Mouse (Mus musculus) hindlimb bud, embryonic 11.5 days (tissue): Measurements from ENCODE around the gene Lhfpl4.

Source experiments
- DNase-seq: peaks from one replicate; pipeline ENCODE4 v3.0.0-alpha.2; 2012; ENCODE audit warnings: low read depth, low spot score; ENCODE audit errors: extremely low spot score

Gene Lhfpl4

GRCm38 (mm10) chr6:113169852-113170251, 25.3 kb downstream of the Lhfpl4 start:
- DNase-seq, result no peak

- DNase-seq, result no peak
These were observed 26.7 kb downstream of the Lhfpl4 start for GRCm38 (mm10) chr6:113168316-113168975.

GRCm38 (mm10) chr6:113166661-113167251, 28.4 kb downstream of the Lhfpl4 start:
- no peak for DNase-seq

- no peak for DNase-seq
These were observed 31.7 kb downstream of the Lhfpl4 start for GRCm38 (mm10) chr6:113163513-113163912.

- no peak for DNase-seq
These were observed 33.2 kb downstream of the Lhfpl4 start for GRCm38 (mm10) chr6:113161982-113162381.

GRCm38 (mm10) chr6:113160106-113160505, 35.1 kb downstream of the Lhfpl4 start:
- no peak for DNase-seq

- DNase-seq, result no peak
These were observed 39.1 kb downstream of the Lhfpl4 start for GRCm38 (mm10) chr6:113156064-113156463.

GRCm38 (mm10) chr6:113154886-113155285, 40.3 kb downstream of the Lhfpl4 start:
- DNase-seq, result no peak

- no peak for DNase-seq
These were observed 41.1 kb downstream of the Lhfpl4 start for GRCm38 (mm10) chr6:113154071-113154470.

GRCm38 (mm10) chr6:113145249-113145648, 49.9 kb downstream of the Lhfpl4 start:
- DNase-seq, result no peak

GRCm38 (mm10) chr6:113144764-113145163, 50.4 kb downstream of the Lhfpl4 start:
- DNase-seq, result no peak

GRCm38 (mm10) chr6:113141389-113142094, 53.6 kb downstream of the Lhfpl4 start:
- no peak for DNase-seq

GRCm38 (mm10) chr6:113133360-113133759, 61.8 kb downstream of the Lhfpl4 start:
- no peak for DNase-seq

- no peak for DNase-seq
These were observed 74.4 kb downstream of the Lhfpl4 start for GRCm38 (mm10) chr6:113120806-113121205.
